Mouse (Mus musculus) neural tube, embryonic 14.5 days (tissue): ENCODE measurements at regions not wholly inside any gene's neighbourhood (a gene's known extent, or its start where the extent isn't known, plus 50 kb on each side); places are given as distances from the start of the nearest gene placed in this dataset.

Experiments
- ATAC-seq: fragments of 200-750 bp; cut with Nextera tagmentation; 2 replicates; pipeline ENCODE4 v1.8.0; 2017; ENCODE audit warnings: low read depth, mild to moderate bottlenecking, moderate TSS enrichment, moderate library complexity
- H3K27ac ChIP-seq: fragments of 300-500 bp; sonication (generic); 2 replicates; pipeline ENCODE4 v1.5.1; 2014; ENCODE audit warnings: low read depth, mild to moderate bottlenecking, control low read depth, low read length, moderate library complexity, mixed read lengths
- H3K27me3 ChIP-seq: fragments of 300-500 bp; sonication (generic); 2 replicates; pipeline ENCODE4 v1.6.1; 2014; ENCODE audit warnings: low read length; ENCODE audit not compliant: control insufficient read depth, insufficient read depth
- H3K36me3 ChIP-seq: fragments of 300-500 bp; sonication (generic); 2 replicates; pipeline ENCODE4 v1.6.1; 2014; ENCODE audit warnings: low read length, mixed read lengths; ENCODE audit not compliant: control insufficient read depth, insufficient read depth
- H3K4me1 ChIP-seq: fragments of 300-500 bp; sonication (generic); 2 replicates; pipeline ENCODE4 v1.6.1; 2014; ENCODE audit warnings: low read length; ENCODE audit not compliant: control insufficient read depth, insufficient read depth
- H3K4me2 ChIP-seq: fragments of 300-500 bp; sonication (generic); 2 replicates; pipeline ENCODE4 v1.6.1; 2014; ENCODE audit warnings: mild to moderate bottlenecking, low read depth, low read length, control low read depth
- H3K4me3 ChIP-seq: fragments of 300-500 bp; sonication (generic); 2 replicates; pipeline ENCODE4 v1.5.1; 2014; ENCODE audit warnings: low read depth, low read length, control low read depth, mixed read lengths
- H3K9ac ChIP-seq: fragments of 300-500 bp; sonication (generic); replicated peaks from 2 replicates; pipeline ENCODE4 v1.6.1; 2014; ENCODE audit warnings: low read depth, mild to moderate bottlenecking, control low read depth, low read length, mixed read lengths
- H3K9me3 ChIP-seq: fragments of 300-500 bp; sonication (generic); 2 replicates; pipeline ENCODE4 v1.6.1; 2016; ENCODE audit warnings: low read length; ENCODE audit not compliant: control insufficient read depth
- WGBS: fragments of 180-500 bp; shearing (Covaris S2); extraction: QIAGEN DNeasy Blood & Tissue Kit; methylation state at CpG from one replicate; pipeline ENCODE4 v1.1.7; 2014; 5-methylcytosine and 5-hydroxymethylcytosine counted together

- Histone ChIP-seq H3K9ac (no peak overlapping the region), H3K4me1 (peaks cover 6% of the 10 kb centered on the region; the same call in 1 of the 2 replicates), H3K27ac (no peak overlapping the region), H3K27me3 (no peaks in the 10 kb centered on the region), H3K4me3 (no peak overlapping the region), H3K9me3 (no peaks in the 10 kb centered on the region), H3K4me2 (no peak overlapping the region), H3K36me3 (no peaks in the 10 kb centered on the region)
- no peak for ATAC-seq
Observed at GRCm38 (mm10) chr10:37247121-37247520, 108.4 kb upstream of the Marcks start.

- WGBS, result 85% methylated on average over 2 of the region's 2 CpGs
Observed at GRCm38 (mm10) chr10:37243136-37243535, 104.4 kb upstream of the Marcks start.

GRCm38 (mm10) chr10:37241821-37242263, 103.1 kb upstream of the Marcks start:
- Histone ChIP-seq H3K9me3 (no peaks in the 10 kb centered on the region), H3K36me3 (no peaks in the 10 kb centered on the region), H3K4me1 (no peaks in the 10 kb centered on the region), H3K27ac (no peak overlapping the region), H3K4me2 (no peak overlapping the region), H3K27me3 (no peaks in the 10 kb centered on the region), H3K9ac (no peak overlapping the region), H3K4me3 (no peak overlapping the region)
- WGBS, result 80% methylated on average over 4 of the region's 4 CpGs
- ATAC-seq, result no peak

More at GRCm38 (mm10) chr10:37243136-37243535, 104.4 kb upstream of the Marcks start:
- Histone ChIP-seq H3K36me3 (no peaks in the 10 kb centered on the region), H3K27ac (no peak overlapping the region), H3K4me3 (no peak overlapping the region), H3K9me3 (no peaks in the 10 kb centered on the region), H3K4me2 (no peak overlapping the region), H3K4me1 (no peaks in the 10 kb centered on the region), H3K27me3 (no peaks in the 10 kb centered on the region), H3K9ac (no peak overlapping the region)
- no peak for ATAC-seq

GRCm38 (mm10) chr10:37240634-37241033, 101.9 kb upstream of the Marcks start:
- H3K27me3 ChIP-seq, result no peaks in the 10 kb centered on the region
- WGBS, result 63% methylated on average over 4 of the region's 4 CpGs

GRCm38 (mm10) chr10:37240201-37240600, 101.5 kb upstream of the Marcks start:
- no peak overlapping the region for H3K4me3 ChIP-seq
- H3K27ac ChIP-seq, result no peak overlapping the region
- WGBS, result 81% methylated on average over 3 of the region's 3 CpGs
- no peak overlapping the region for H3K4me2 ChIP-seq
- H3K9ac ChIP-seq, result no peak overlapping the region
- H3K9me3 ChIP-seq, result no peaks in the 10 kb centered on the region
- no peaks in the 10 kb centered on the region for H3K27me3 ChIP-seq
- no peak for ATAC-seq
- no peaks in the 10 kb centered on the region for H3K4me1 ChIP-seq
- no peaks in the 10 kb centered on the region for H3K36me3 ChIP-seq

More at GRCm38 (mm10) chr10:37240634-37241033, 101.9 kb upstream of the Marcks start:
- no peak overlapping the region for H3K4me3 ChIP-seq
- H3K4me2 ChIP-seq, result no peak overlapping the region
- H3K9ac ChIP-seq, result no peak overlapping the region
- no peaks in the 10 kb centered on the region for H3K4me1 ChIP-seq
- ATAC-seq, result no peak
- no peak overlapping the region for H3K27ac ChIP-seq
- no peaks in the 10 kb centered on the region for H3K36me3 ChIP-seq
- H3K9me3 ChIP-seq, result no peaks in the 10 kb centered on the region

GRCm38 (mm10) chr10:37236001-37236822, 97.5 kb upstream of the Marcks start:
- Histone ChIP-seq H3K9me3 (no peaks in the 10 kb centered on the region), H3K4me1 (0 out of 2 replicates have a peak, but pooled peaks cover 3% of the 10 kb centered on the region), H3K4me2 (no peak overlapping the region), H3K36me3 (no peaks in the 10 kb centered on the region), H3K27ac (no peak overlapping the region), H3K27me3 (no peaks in the 10 kb centered on the region), H3K9ac (no peak overlapping the region), H3K4me3 (no peak overlapping the region)
- ATAC-seq, result no peak
- 86% methylated on average over 4 of the region's 4 CpGs for WGBS

- no peaks in the 10 kb centered on the region for H3K27me3 ChIP-seq
- H3K36me3 ChIP-seq, result no peaks in the 10 kb centered on the region
- WGBS, result 12% methylated on average over 11 of the region's 12 CpGs
- no peaks in the 10 kb centered on the region for H3K9me3 ChIP-seq
- no peak overlapping the region for H3K4me3 ChIP-seq
- H3K4me2 ChIP-seq, result peak overlapping the region; percentile 35
- H3K27ac ChIP-seq, result no peak overlapping the region
- H3K4me1 ChIP-seq, result 0 out of 2 replicates have a peak, but pooled peaks cover 3% of the 10 kb centered on the region
- peak; percentile 80 for ATAC-seq
- H3K9ac ChIP-seq, result no peak overlapping the region
Observed at GRCm38 (mm10) chr10:37231936-37232556, 93.3 kb upstream of the Marcks start.

- Histone ChIP-seq H3K27ac (no peak overlapping the region), H3K4me1 (0 out of 2 replicates have a peak, but pooled peaks cover 3% of the 10 kb centered on the region), H3K9me3 (no peaks in the 10 kb centered on the region), H3K4me2 (no peak overlapping the region), H3K27me3 (no peaks in the 10 kb centered on the region), H3K9ac (no peak overlapping the region), H3K36me3 (no peaks in the 10 kb centered on the region), H3K4me3 (no peak overlapping the region)
- WGBS, result 91% methylated on average over 6 of the region's 6 CpGs
- ATAC-seq, result no peak
Observed at GRCm38 (mm10) chr10:37231159-37231558, 92.4 kb upstream of the Marcks start.

- ATAC-seq, result no peak
- 83% methylated on average over 3 of the region's 3 CpGs for WGBS
- Histone ChIP-seq H3K4me1 (0 out of 2 replicates have a peak, but pooled peaks cover 3% of the 10 kb centered on the region), H3K9ac (no peak overlapping the region), H3K9me3 (no peaks in the 10 kb centered on the region), H3K4me2 (no peak overlapping the region), H3K36me3 (no peaks in the 10 kb centered on the region), H3K27ac (no peak overlapping the region), H3K27me3 (no peaks in the 10 kb centered on the region), H3K4me3 (no peak overlapping the region)
Observed at GRCm38 (mm10) chr10:37227889-37228288, 89.2 kb upstream of the Marcks start.
